Mouse (Mus musculus): ENCODE results near the gene Adgrg6. TPM values are rescaled to one million over a fixed set of nuclear protein-coding genes. Genes with fewer than 3 reads are reported as not detected.

The Adgrg6 gene
- polyA plus RNA-seq, 1 experiment from 2014 or later = 5.0 TPM

DNA sequence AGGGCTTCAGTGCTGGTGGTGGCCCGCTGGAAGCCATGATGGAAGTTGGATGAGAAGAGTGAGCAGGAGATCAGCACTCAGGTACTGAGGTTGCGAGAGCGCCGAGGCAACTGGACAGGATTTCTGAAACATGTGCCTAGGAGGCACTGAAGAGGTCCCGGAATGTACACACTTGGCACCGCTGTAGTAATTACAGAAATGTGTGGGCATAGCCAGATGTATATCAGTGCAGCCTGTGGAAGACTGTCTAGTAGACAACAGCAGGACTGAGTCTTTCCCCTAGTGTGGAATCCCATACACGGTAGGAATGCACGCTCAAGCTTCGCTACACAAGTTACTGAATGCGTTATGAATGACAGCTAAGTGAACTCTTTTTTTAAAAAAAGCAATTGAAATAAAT lies 86.1 kb downstream of the Adgrg6 start:
- no peak overlapping the region for H3K9ac ChIP-seq
- no peak for ATAC-seq (ENCODE audit: insufficient read depth, low FRiP score, low read depth)
- no peaks in the 10 kb centered on the region for H3K4me1 ChIP-seq
- H3K9me3 ChIP-seq = no peaks in the 10 kb centered on the region
- no peak overlapping the region for H3K4me3 ChIP-seq (replicated peaks)
- no peak overlapping the region for H3K27ac ChIP-seq
- no peaks in the 10 kb centered on the region for H3K27me3 ChIP-seq (replicated peaks)
- H3K4me2 ChIP-seq = no peak overlapping the region
- H3K36me3 ChIP-seq = no peaks in the 10 kb centered on the region
- 92% methylated on average over 10 of the region's 10 CpGs for WGBS

DNA sequence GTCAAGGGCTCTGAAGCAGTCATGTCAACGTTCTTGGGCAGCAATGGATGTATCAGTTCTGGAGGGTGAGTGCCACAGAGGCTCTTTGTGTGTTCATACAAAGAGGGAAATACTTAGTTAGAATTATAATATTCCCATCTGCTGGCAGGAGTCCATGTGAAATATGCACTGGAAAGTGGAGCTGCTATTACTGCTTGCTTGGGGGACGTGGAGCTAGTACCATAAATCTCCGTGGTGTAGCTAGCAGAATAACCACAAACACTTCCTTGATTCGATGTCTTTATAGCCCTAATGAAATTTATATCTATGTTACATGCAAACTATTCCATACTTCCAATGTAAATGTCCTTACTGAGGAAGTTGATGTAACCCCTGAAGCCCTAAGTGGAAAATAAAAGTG lies 91.0 kb downstream of the Adgrg6 start:
- no peak overlapping the region for H3K4me3 ChIP-seq (replicated peaks)
- 55% methylated on average over 4 of the region's 4 CpGs for WGBS
- no peaks in the 10 kb centered on the region for H3K27me3 ChIP-seq (replicated peaks)
- no peak overlapping the region for H3K4me2 ChIP-seq
- H3K36me3 ChIP-seq = no peaks in the 10 kb centered on the region
- no peak for ATAC-seq (ENCODE audit: insufficient read depth, low FRiP score, low read depth)
- no peak overlapping the region for H3K9ac ChIP-seq
- H3K27ac ChIP-seq = no peak overlapping the region
- H3K9me3 ChIP-seq = no peaks in the 10 kb centered on the region
- H3K4me1 ChIP-seq = no peaks in the 10 kb centered on the region

- Histone ChIP-seq H3K9ac (no peak overlapping the region), H3K4me1 (no peaks in the 10 kb centered on the region), H3K9me3 (no peaks in the 10 kb centered on the region), H3K36me3 (no peaks in the 10 kb centered on the region), H3K27me3 (replicated peaks) (no peaks in the 10 kb centered on the region), H3K4me3 (replicated peaks) (no peak overlapping the region), H3K27ac (no peak overlapping the region), H3K4me2 (no peak overlapping the region)
- 30% methylated on average over 3 of the region's 3 CpGs for WGBS
- ATAC-seq (ENCODE audit: insufficient read depth, low FRiP score, low read depth) = no peak
These were observed 93.6 kb downstream of the Adgrg6 start for GRCm38 (mm10) chr10:14451811-14452210.

DNA sequence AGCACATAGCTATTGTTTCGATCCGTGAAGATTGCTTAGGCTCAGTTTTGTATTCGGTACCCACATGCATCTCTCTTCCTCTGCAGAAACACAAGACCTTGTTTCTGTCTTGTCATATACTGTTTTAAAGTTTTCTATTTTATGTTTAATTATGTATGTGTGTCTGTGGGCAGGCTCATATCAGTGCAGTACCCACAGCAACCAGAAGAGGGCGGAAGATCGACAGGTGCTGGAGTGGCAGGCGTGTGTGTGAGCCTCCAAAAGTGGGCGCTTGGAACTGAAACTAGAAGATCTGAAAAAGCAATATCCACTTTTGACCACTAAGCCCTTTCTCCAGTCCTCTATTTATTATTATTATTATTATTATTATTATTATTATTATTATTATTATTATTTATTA lies 95.4 kb downstream of the Adgrg6 start:
- Histone ChIP-seq H3K4me2 (no peak overlapping the region), H3K4me1 (no peaks in the 10 kb centered on the region), H3K27me3 (replicated peaks) (no peaks in the 10 kb centered on the region), H3K9ac (no peak overlapping the region), H3K27ac (no peak overlapping the region), H3K9me3 (no peaks in the 10 kb centered on the region), H3K4me3 (replicated peaks) (no peak overlapping the region), H3K36me3 (no peaks in the 10 kb centered on the region)
- no peak for ATAC-seq (ENCODE audit: insufficient read depth, low FRiP score, low read depth)
- 67% methylated on average over 7 of the region's 7 CpGs for WGBS

DNA sequence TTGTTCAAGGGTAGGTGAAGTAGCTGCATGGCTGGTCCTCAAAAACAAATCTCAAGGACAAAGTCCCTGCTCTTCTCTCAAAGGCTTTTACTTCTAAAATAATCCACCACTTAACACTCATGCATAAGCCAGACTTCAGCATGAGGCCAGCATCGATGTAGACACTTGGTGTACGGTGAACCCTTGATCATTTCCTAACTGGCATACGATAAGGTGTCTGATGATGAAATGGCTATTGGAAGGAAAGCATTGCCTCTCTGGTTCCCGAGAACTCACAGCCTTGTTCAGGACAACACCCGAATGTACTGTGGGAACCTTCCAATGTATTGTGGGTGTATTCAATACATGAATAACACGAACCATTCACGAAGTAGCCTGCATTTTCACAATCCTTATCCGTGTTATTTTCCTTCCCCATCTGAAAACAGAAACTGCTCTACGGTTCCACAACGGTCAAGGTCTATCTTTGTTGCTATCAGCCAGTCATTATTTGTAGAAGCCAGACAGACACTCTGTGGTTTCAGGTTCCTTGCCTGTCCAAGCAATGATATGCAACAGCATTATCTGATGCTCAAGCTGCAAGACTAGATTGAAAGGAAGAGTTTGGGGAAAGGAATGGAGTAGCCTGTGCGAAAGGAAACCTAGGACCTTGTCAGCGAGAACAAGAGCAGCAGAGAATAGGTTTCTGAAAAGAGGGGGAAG lies 99.7 kb downstream of the Adgrg6 start:
- Histone ChIP-seq H3K27ac (no peak overlapping the region), H3K36me3 (no peaks in the 10 kb centered on the region), H3K9ac (no peak overlapping the region), H3K4me2 (no peak overlapping the region), H3K9me3 (no peaks in the 10 kb centered on the region), H3K4me3 (replicated peaks) (no peak overlapping the region), H3K27me3 (replicated peaks) (no peaks in the 10 kb centered on the region), H3K4me1 (no peaks in the 10 kb centered on the region)
- ATAC-seq (ENCODE audit: insufficient read depth, low FRiP score, low read depth) = no peak
- WGBS = 84% methylated on average over 12 of the region's 12 CpGs

DNA sequence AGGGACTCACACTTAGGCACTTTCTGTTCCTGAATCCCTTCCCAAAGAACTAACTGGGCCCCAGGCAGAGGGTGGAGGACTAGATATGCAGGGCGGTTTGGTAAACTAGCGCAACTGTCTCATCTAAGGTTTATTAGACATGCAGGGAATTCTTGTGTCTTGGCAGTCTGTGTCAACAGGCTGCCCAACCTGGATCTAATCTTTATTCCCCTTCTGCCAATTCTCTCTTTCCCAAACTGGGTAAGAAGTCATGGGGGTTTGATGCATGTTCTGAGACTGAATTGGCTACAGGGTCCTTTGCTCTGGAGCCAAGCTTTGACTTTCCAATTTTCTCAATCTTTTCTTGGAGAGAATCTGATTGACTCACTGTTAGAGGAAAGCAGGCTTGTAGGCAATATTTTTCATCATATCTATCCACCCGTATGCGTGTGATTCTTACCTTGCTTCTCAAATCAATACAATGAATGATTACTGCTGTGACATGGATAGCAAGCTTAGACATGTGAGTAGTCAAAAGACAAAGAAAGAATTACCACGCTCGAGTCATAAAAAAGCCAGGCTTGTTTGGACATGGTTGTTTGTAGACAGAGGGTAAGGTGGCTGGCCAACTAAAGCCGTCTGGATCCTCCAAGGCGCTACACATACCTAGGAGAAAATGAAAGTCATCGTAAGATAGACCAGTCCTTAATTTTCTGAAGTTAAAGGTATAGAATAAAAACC lies 104.4 kb downstream of the Adgrg6 start:
- Histone ChIP-seq H3K4me2 (no peak overlapping the region), H3K9ac (no peak overlapping the region), H3K27ac (no peak overlapping the region), H3K36me3 (no peaks in the 10 kb centered on the region), H3K4me1 (no peaks in the 10 kb centered on the region), H3K9me3 (no peaks in the 10 kb centered on the region), H3K4me3 (replicated peaks) (no peak overlapping the region), H3K27me3 (replicated peaks) (no peaks in the 10 kb centered on the region)
- no peak for ATAC-seq (ENCODE audit: insufficient read depth, low FRiP score, low read depth)
- 85% methylated on average over 9 of the region's 9 CpGs for WGBS

DNA sequence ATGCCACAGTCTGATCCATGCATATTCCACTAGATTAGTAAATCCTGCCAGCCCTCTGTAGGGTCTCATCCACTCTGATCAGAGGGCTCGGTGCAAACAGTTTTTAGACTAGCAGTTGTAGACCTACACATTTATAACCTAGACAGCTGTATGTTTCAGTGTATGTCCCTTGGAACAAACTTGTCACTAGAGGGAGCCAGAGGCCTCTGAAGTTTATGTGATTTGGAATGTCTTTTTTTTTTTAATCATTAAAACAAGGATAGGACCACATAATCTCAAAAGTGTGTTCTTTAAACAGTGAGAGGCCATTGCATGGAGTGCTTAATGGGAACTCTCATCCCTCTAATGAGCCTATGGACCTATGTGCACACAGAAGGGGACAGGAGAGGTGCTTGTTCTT lies 141.4 kb downstream of the Adgrg6 start:
- H3K36me3 ChIP-seq = no peaks in the 10 kb centered on the region
- H3K27me3 ChIP-seq (replicated peaks) = no peaks in the 10 kb centered on the region
- no peaks in the 10 kb centered on the region for H3K9me3 ChIP-seq
- H3K4me2 ChIP-seq = no peak overlapping the region
- no peak overlapping the region for H3K4me3 ChIP-seq (replicated peaks)
- no peak for ATAC-seq (ENCODE audit: insufficient read depth, low FRiP score, low read depth)
- no peaks in the 10 kb centered on the region for H3K4me1 ChIP-seq
- 56% methylated on average over 1 of the region's 1 CpGs for WGBS
- no peak overlapping the region for H3K9ac ChIP-seq
- H3K27ac ChIP-seq = no peak overlapping the region

DNA sequence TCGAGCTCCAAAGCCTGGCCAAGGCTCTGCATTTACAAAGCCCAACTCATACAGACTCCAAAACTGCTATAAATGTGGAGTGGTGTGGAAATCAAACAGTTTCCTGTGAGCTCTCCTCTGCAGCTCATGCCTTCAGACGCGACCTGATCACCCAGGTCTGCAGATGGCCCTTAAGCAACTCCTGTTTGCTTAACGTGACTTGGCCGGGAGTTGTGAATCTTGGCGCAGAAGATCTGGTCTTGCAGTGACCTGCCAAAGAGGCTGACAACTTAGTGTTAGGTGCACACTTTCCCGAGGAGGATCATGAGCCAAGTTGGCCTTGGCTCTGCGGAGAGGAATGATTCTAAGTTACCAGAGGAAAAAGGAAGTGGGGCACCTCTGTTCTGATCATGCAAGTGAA lies 143.7 kb downstream of the Adgrg6 start:
- H3K4me2 ChIP-seq = no peak overlapping the region
- no peak overlapping the region for H3K27ac ChIP-seq
- H3K4me3 ChIP-seq (replicated peaks) = no peak overlapping the region
- H3K9me3 ChIP-seq = no peaks in the 10 kb centered on the region
- H3K27me3 ChIP-seq (replicated peaks) = no peaks in the 10 kb centered on the region
- no peak for ATAC-seq (ENCODE audit: insufficient read depth, low FRiP score, low read depth)
- H3K4me1 ChIP-seq = no peaks in the 10 kb centered on the region
- H3K9ac ChIP-seq = no peak overlapping the region
- 79% methylated on average over 8 of the region's 8 CpGs for WGBS
- H3K36me3 ChIP-seq = no peaks in the 10 kb centered on the region

- no peak overlapping the region for H3K4me3 ChIP-seq (replicated peaks)
- 11% methylated on average over 11 of the region's 11 CpGs for WGBS
These were observed 154.3 kb downstream of the Adgrg6 start for GRCm38 (mm10) chr10:14391025-14391639.

DNA sequence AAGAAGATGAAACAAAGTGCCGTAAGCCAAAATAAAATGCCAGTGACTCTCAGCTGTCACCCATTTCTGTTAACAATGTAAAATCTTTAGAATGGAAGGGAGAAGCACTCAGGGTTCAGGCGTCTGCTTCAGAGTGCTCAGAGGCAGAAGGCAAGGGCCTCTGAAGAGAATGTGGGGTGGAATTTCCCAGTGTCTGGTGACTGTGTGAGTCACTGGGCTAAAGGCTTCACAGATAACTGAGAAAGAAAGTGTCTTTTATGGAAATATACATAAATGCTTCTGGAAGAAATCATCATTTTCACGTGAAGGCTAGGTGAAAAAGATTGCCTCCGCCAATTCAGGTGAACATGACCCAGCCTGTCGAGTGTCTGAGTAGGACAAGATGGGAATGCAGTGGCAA lies 159.9 kb downstream of the Adgrg6 start:
- H3K9ac ChIP-seq = no peak overlapping the region
- no peak overlapping the region for H3K27ac ChIP-seq
- WGBS = 76% methylated on average over 5 of the region's 5 CpGs
- H3K4me2 ChIP-seq = no peak overlapping the region
- H3K4me3 ChIP-seq (replicated peaks) = no peak overlapping the region
- no peak for ATAC-seq (ENCODE audit: insufficient read depth, low FRiP score, low read depth)
- H3K27me3 ChIP-seq (replicated peaks) = no peaks in the 10 kb centered on the region
- no peaks in the 10 kb centered on the region for H3K36me3 ChIP-seq
- H3K4me1 ChIP-seq = no peaks in the 10 kb centered on the region
- H3K9me3 ChIP-seq = no peaks in the 10 kb centered on the region

More at GRCm38 (mm10) chr10:14391025-14391639, 154.3 kb downstream of the Adgrg6 start:
- no peaks in the 10 kb centered on the region for H3K9me3 ChIP-seq
- no peaks in the 10 kb centered on the region for H3K36me3 ChIP-seq
- no peak overlapping the region for H3K9ac ChIP-seq
- peak; percentile 43; the same call in 1 of the 2 replicates for ATAC-seq (ENCODE audit: insufficient read depth, low FRiP score, low read depth)
- no peak overlapping the region for H3K4me2 ChIP-seq
- no peaks in the 10 kb centered on the region for H3K27me3 ChIP-seq (replicated peaks)
- no peaks in the 10 kb centered on the region for H3K4me1 ChIP-seq
- H3K27ac ChIP-seq = no peak overlapping the region

DNA sequence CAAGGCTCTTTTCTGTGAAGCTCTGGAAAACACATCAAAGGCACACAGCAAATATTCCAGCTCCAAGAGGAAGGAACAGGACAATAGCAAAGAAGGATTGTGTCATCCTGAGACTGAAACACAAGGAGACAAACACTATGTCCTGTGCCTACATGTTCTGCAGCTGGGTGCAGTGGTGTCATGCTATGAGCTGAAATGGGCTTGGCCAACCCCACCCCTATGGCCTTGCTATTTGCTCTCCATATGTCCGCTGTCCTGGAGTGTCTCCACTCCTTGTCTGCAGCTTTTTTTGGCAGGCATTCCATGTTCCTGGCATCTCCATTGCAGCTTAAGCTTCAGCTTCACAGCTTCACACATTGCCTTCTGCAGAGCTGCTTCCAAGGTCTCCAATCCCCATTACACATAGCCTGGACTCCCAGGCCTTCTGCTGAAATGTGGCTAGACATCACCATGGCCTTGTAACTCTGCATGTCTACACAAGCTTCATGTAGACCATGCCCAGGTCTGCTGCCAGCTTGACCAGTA lies 180.3 kb downstream of the Adgrg6 start:
- no peak overlapping the region for H3K4me2 ChIP-seq
- no peak overlapping the region for H3K4me3 ChIP-seq (replicated peaks)
- no peak for ATAC-seq (ENCODE audit: insufficient read depth, low FRiP score, low read depth)
- no peaks in the 10 kb centered on the region for H3K36me3 ChIP-seq
- no peaks in the 10 kb centered on the region for H3K9me3 ChIP-seq
- H3K27ac ChIP-seq = no peak overlapping the region
- H3K4me1 ChIP-seq = no peaks in the 10 kb centered on the region
- no peak overlapping the region for H3K9ac ChIP-seq
- H3K27me3 ChIP-seq (replicated peaks) = no peaks in the 10 kb centered on the region
- 62% methylated on average over 1 of the region's 1 CpGs for WGBS

DNA sequence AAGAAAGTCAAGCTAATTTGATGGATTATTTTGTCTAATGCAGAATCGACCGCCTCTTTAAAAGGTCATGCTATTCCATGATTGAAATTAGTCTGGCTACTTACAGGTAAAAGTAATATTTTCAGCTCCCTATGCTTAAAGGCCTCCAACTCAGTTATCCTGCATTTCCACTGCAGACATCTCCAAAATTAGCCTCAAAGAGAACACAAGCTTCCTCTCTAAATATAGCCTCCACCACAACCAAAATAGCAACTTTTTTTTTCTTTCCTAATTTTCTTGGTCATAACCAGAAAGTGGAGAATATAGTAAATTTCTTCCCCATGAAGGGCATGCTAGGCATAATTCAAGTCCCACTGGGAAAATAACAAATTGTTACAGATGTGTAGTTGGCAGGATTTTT lies 182.2 kb downstream of the Adgrg6 start:
- 72% methylated on average over 2 of the region's 2 CpGs for WGBS
- no peaks in the 10 kb centered on the region for H3K36me3 ChIP-seq
- H3K27me3 ChIP-seq (replicated peaks) = no peaks in the 10 kb centered on the region
- no peaks in the 10 kb centered on the region for H3K4me1 ChIP-seq
- no peak overlapping the region for H3K4me3 ChIP-seq (replicated peaks)
- no peaks in the 10 kb centered on the region for H3K9me3 ChIP-seq
- no peak overlapping the region for H3K27ac ChIP-seq
- no peak overlapping the region for H3K4me2 ChIP-seq
- ATAC-seq (ENCODE audit: insufficient read depth, low FRiP score, low read depth) = no peak
- no peak overlapping the region for H3K9ac ChIP-seq

All from stomach, embryonic 15.5 days (tissue).